Mouse (Mus musculus) midbrain, embryonic 15.5 days (tissue): ENCODE measurements around the gene Cyp4f13. TPM values are rescaled to one million over a fixed set of nuclear protein-coding genes. Genes with fewer than 3 reads are reported as not detected.

ENCODE experiments used
- polyA plus RNA-seq: library from polyadenylated mRNA; unstranded; fragments of >200 nt; fragmentation: Nextera tagmentation; extraction: Ambion mirVana; gene quantifications from 2 replicates; pipeline ENCODE4 v1.2.1, GENCODE M21; 2015

Gene Cyp4f13
- polyA plus RNA-seq, 1 experiment from 2014 or later, result 7.7 TPM

Other genes starting within 250 kb of the Cyp4f13 start
- gene Zfp871, start 159.1 kb downstream of the Cyp4f13 start, polyA plus RNA-seq, result 48.1 and 48.6 TPM in 2 replicates
- 69.5 and 73.5 TPM in 2 replicates for gene Zfp811, start 137.5 kb downstream of the Cyp4f13 start, polyA plus RNA-seq
- 19.2 and 22.2 TPM in 2 replicates for gene Zfp799, start 117.1 kb downstream of the Cyp4f13 start, polyA plus RNA-seq
- 7.4 and 7.9 TPM in 2 replicates for gene Zfp870, start 55.8 kb downstream of the Cyp4f13 start, polyA plus RNA-seq
- 0.10 and 0.18 TPM in 2 replicates for gene Cyp4f14, start 30.1 kb downstream of the Cyp4f13 start, polyA plus RNA-seq
- 8.1 and 8.4 TPM in 2 replicates for gene Zfp472, start 18.4 kb upstream of the Cyp4f13 start, polyA plus RNA-seq
- gene Zfp952, start 45.7 kb upstream of the Cyp4f13 start, polyA plus RNA-seq, result 23.6 and 24.0 TPM in 2 replicates
- 28.7 and 29.5 TPM in 2 replicates for gene Zfp763, start 86.0 kb upstream of the Cyp4f13 start, polyA plus RNA-seq
- not detected in 2 replicates for gene 4921501E09Rik, start 120.7 kb upstream of the Cyp4f13 start, polyA plus RNA-seq
- gene Zfp563, start 141.9 kb upstream of the Cyp4f13 start, polyA plus RNA-seq, result 23.0 and 24.0 TPM in 2 replicates
- 0.34 and 0.50 TPM in 2 replicates for gene Morc2b, start 192.3 kb upstream of the Cyp4f13 start, polyA plus RNA-seq
- not detected in 2 replicates for gene Olfr55, start 221.0 kb upstream of the Cyp4f13 start, polyA plus RNA-seq
- 0.12 TPM in 1 of 2 replicates, not detected in the other for gene Olfr239, start 243.9 kb upstream of the Cyp4f13 start, polyA plus RNA-seq